Mouse (Mus musculus) heart, adult 2 months (tissue): ENCODE results near the gene Olfr518. TPM values are rescaled to one million over a fixed set of nuclear protein-coding genes. Genes with fewer than 3 reads are reported as not detected.

ENCODE experiments used
- DNase-seq, 2 experiments: peaks; one replicate each; pipeline ENCODE4 v3.0.0; 2021
- H3K27ac ChIP-seq: fragments of 200-600 bp; 2 replicates; pipeline ENCODE4 v1.8.1; 2022
- H3K27me3 ChIP-seq: fragments of 200-500 bp; 2 replicates; pipeline ENCODE4 v1.6.1; 2012; ENCODE audit warnings: mild to moderate bottlenecking, low read length, inconsistent platforms, mixed read lengths; ENCODE audit not compliant: control insufficient read depth, insufficient read depth
- H3K36me3 ChIP-seq: fragments of 200-500 bp; 2 replicates; pipeline ENCODE4 v1.6.1; 2012; ENCODE audit warnings: low read length, inconsistent platforms; ENCODE audit not compliant: control insufficient read depth, insufficient read depth
- H3K4me1 ChIP-seq: fragments of 200-500 bp; 2 replicates; pipeline ENCODE4 v1.6.1; 2011; ENCODE audit warnings: low read length; ENCODE audit not compliant: control insufficient read depth, insufficient read depth
- H3K4me3 ChIP-seq: fragments of 200-600 bp; 2 replicates; pipeline ENCODE4 v1.8.1; 2022
- H3K79me2 ChIP-seq: fragments of 200-500 bp; replicated peaks from 2 replicates; pipeline ENCODE4 v1.6.1; 2012; ENCODE audit warnings: mild to moderate bottlenecking, inconsistent platforms, low read length, moderate library complexity, mixed read lengths; ENCODE audit not compliant: control insufficient read depth, insufficient read depth
- H3K9ac ChIP-seq: fragments of 200-500 bp; 2 replicates; pipeline ENCODE4 v1.6.1; 2012; ENCODE audit warnings: low read depth, mild to moderate bottlenecking, control low read depth, inconsistent platforms, low read length, mixed read lengths
- CTCF ChIP-seq: fragments of 200-600 bp; IDR thresholded peaks from 2 replicates; pipeline ENCODE4 v1.8.1; 2022; ENCODE audit warnings: antibody characterized with exemption, mild to moderate bottlenecking, moderate library complexity
- EP300 ChIP-seq: fragments of 200-500 bp; IDR thresholded peaks from 2 replicates; pipeline ENCODE4 v1.6.1; 2011; ENCODE audit warnings: low read depth, low read length, control low read depth; ENCODE audit not compliant: insufficient read depth
- POLR2A ChIP-seq: fragments of 200-500 bp; IDR thresholded peaks from 2 replicates; pipeline ENCODE4 v1.6.1; 2011; ENCODE audit warnings: mild to moderate bottlenecking, low read depth, low read length, control low read depth; ENCODE audit not compliant: insufficient read depth
- WGBS: fragments of 180-500 bp; shearing (Covaris S2); methylation state at CpG from one replicate; pipeline ENCODE4 v1.1.7; 2018; 5-methylcytosine and 5-hydroxymethylcytosine counted together
- intact Hi-C: fragments of 180-260 bp; cut with DNase I; formaldehyde crosslinking; loops from one replicate; pipeline ENCODE4 v1.15.1; 2025
- long read RNA-seq: library from polyadenylated mRNA; stranded (forward); transcript quantifications from one replicate; pipeline ENCODE4 v2.0.0, GENCODE M21; 2021
- polyA plus RNA-seq: library from polyadenylated mRNA; depleted of rRNA; stranded (reverse); fragments of >200 nt; gene quantifications from 2 replicates; pipeline ENCODE4 v1.2.3, GENCODE M21; 2012; rRNA removed
- total RNA-seq, 2 experiments: library from RNA; stranded (reverse); gene quantifications; 2 replicates each; pipeline ENCODE4 v1.2.3; 2021

Gene Olfr518
- not detected for total RNA-seq
- polyA plus RNA-seq: not detected in 2 replicates
- long read RNA-seq: 0 reads

GRCm38 (mm10) chr7:108884906-108885305 is at the start of gene Olfr518:
Gene Olfr518, minus strand, starts transcription at chr7:108885006.
- WGBS: 67% methylated on average over 4 of the region's 4 CpGs
- Histone ChIP-seq H3K4me1 (no peaks in the 10 kb centered on the region), H3K27me3 (no peaks in the 10 kb centered on the region), H3K36me3 (no peaks in the 10 kb centered on the region), H3K4me3 (no peak within 1 kb of the TSS), H3K27ac (no peak within 1 kb of the TSS), H3K9ac (no peak within 1 kb of the TSS), H3K79me2 (no peaks in the 10 kb centered on the region)
- DNase-seq: no peak
- intact Hi-C loops: no loop called here
- no peak for TF ChIP-seq POLR2A
- TF ChIP-seq EP300: no peak
- TF ChIP-seq CTCF: no peak

- H3K79me2 ChIP-seq: peaks cover 4% of the 10 kb centered on the region; the same call in 1 of the 2 replicates
- H3K36me3 ChIP-seq: peaks cover 2% of the 10 kb centered on the region
- H3K27ac ChIP-seq: peak within 1 kb of the TSS; percentile 71
- H3K4me3 ChIP-seq: peak within 1 kb of the TSS; percentile 70
- H3K4me1 ChIP-seq: peaks cover 12% of the 10 kb centered on the region
- WGBS: 2% methylated on average over 50 of the region's 50 CpGs
- peak within 1 kb of the TSS; percentile 92 for H3K9ac ChIP-seq
- TF ChIP-seq POLR2A: peak; percentile 79
- TF ChIP-seq EP300: peak; percentile 91
- TF ChIP-seq CTCF: peak; percentile 98; the same call in 1 of the 2 replicates
- no peaks in the 10 kb centered on the region for H3K27me3 ChIP-seq
- peak; percentile 92 to 95 for DNase-seq
- intact Hi-C loops: loop anchor here (2.0 kb wide), 1 partner anchor 83 kb away; the partner anchor contains the start of gene Olfr516
Measured at GRCm38 (mm10) chr7:108933794-108934731, 49.3 kb upstream of the Olfr518 start, which contains the start of gene Eif3f. Gene Eif3f, plus strand, starts transcription at chr7:108934417.

- intact Hi-C loops: loop anchor here (2.0 kb wide), 1 partner anchor 115 kb away; no protein-coding TSS in a partner anchor
- DNase-seq: peak in 1 of 2 experiments; percentile 13
- 0 out of 2 replicates have a peak, but pooled peaks cover 1% of the 10 kb centered on the region for H3K79me2 ChIP-seq
- peak within 1 kb of the TSS; percentile 25; the same call in 1 of the 2 replicates for H3K4me3 ChIP-seq
- H3K4me1 ChIP-seq: peaks cover 2% of the 10 kb centered on the region
- no peaks in the 10 kb centered on the region for H3K27me3 ChIP-seq
- H3K27ac ChIP-seq: peak within 1 kb of the TSS; percentile 73
- WGBS: 26% methylated on average over 6 of the region's 6 CpGs
- H3K36me3 ChIP-seq: no peaks in the 10 kb centered on the region
- H3K9ac ChIP-seq: peak within 1 kb of the TSS; percentile 61
- TF ChIP-seq POLR2A (no peak), CTCF (no peak)
Measured at GRCm38 (mm10) chr7:108929726-108930393, 45.1 kb upstream of the Olfr518 start, which contains the start of gene Nlrp10. Gene Nlrp10, minus strand, starts transcription at chr7:108930178.

- Histone ChIP-seq H3K36me3 (no peaks in the 10 kb centered on the region), H3K79me2 (no peaks in the 10 kb centered on the region), H3K27me3 (no peaks in the 10 kb centered on the region), H3K4me3 (no peak overlapping the region), H3K9ac (no peak overlapping the region), H3K4me1 (peaks cover 2% of the 10 kb centered on the region; the same call in 1 of the 2 replicates), H3K27ac (no peak overlapping the region; the same call in 1 of the 2 replicates)
- WGBS: 57% methylated on average over 11 of the region's 11 CpGs
- DNase-seq: no peak
- intact Hi-C loops: no loop called here
- no peak for TF ChIP-seq EP300
- no peak for TF ChIP-seq POLR2A
- no peak for TF ChIP-seq CTCF
Measured at GRCm38 (mm10) chr7:108928280-108929188, 43.7 kb upstream of the Olfr518 start.

- peaks cover 2% of the 10 kb centered on the region; the same call in 1 of the 2 replicates for H3K4me1 ChIP-seq
- no peak overlapping the region for H3K9ac ChIP-seq
- intact Hi-C loops: no loop called here
- H3K4me3 ChIP-seq: no peak overlapping the region
- TF ChIP-seq POLR2A (no peak), EP300 (no peak), CTCF (no peak)
- H3K27me3 ChIP-seq: no peaks in the 10 kb centered on the region
- no peaks in the 10 kb centered on the region for H3K79me2 ChIP-seq
- no peak overlapping the region for H3K27ac ChIP-seq
- no peaks in the 10 kb centered on the region for H3K36me3 ChIP-seq
- no peak for DNase-seq
- 47% methylated on average over 4 of the region's 4 CpGs for WGBS
Measured at GRCm38 (mm10) chr7:108927043-108927442, 42.2 kb upstream of the Olfr518 start.
